Comparison of ENCODE assay signal across 17 mouse cellular contexts in the genomic region with DNA sequence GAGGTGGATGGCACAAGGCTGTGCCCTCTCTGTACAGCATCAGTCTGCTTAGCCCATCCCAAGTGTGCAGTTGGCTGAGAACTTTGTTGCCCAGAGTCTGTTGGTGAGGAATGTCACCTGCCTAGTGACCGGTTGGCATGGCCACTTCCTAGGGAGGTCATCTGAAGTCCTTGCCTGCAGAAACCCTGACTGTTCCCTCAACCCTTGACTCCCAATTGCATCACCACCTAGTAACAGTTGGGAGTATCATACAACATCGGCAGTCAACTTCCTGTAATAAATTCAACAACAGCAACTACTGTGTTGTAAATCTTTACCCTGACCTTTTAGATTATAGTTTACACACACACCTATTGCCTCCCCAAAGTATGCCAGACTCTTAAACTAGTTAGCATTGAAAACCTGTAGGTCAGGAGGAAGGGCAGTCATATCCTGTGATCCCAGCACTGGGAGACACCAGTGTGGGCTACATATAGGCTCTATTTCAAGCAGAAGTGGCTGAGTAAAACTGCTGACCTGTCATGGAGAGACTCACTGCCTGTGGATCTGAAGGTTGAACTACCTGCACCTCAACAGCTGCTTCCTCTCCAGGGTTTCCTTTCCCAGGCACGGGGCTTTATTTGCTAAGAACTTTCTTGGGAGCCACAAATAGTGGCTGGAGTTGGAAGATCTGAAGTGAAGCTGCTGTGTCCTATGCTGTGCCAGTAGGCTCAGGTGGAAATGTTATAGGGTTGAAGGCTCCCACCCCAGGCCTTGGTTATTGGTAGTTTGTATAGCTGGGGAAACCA. TPM values are rescaled to one million over a fixed set of nuclear protein-coding genes. Genes with fewer than 3 reads are reported as not detected.
DNase-seq lines count a peak whose midpoint lies in the region; ATAC-seq and TF ChIP-seq lines count a peak whose summit lies in the region.
"Had no signal": no experiment of that assay in that cellular context is flagged by ENCODE, and none has a peak within 500 bp of the region (broad histone marks: within the 10 kb centered on the region; RNA-seq: fewer than 3 reads in every experiment).

No protein-coding gene starts in this region.

- no peak overlapping the region for H3K9ac ChIP-seq in liver, adult 2 months (ENCODE audit: low read depth, low read length)
- no peak overlapping the region for H3K9ac ChIP-seq in liver, embryonic 11.5 days (ENCODE audit: low read depth, low read length)
- H3K9ac ChIP-seq in intestine, embryonic 15.5 days, result no peak overlapping the region
- H3K9ac ChIP-seq in liver, postnatal 0 days (replicated peaks), result no peak overlapping the region
- H3K9ac ChIP-seq: forebrain, embryonic 13.5 days; limb, embryonic 15.5 days had no signal

- no peak for TF ChIP-seq POLR2A in liver, adult 2 months (IDR thresholded peaks at IDR 0.05; ENCODE audit: extremely low read depth, insufficient read depth, low read length)

- DNase-seq in liver, adult 2 months (ENCODE audit: extremely low read depth, low read depth, low spot score), result peak; percentile 54
- no peak for DNase-seq in liver, embryonic 11.5 days (ENCODE audit: low spot score)
- DNase-seq in adipocyte (ENCODE audit: low spot score), result peak; percentile 29
- no peak for DNase-seq in liver, postnatal 0 days
- no peak for DNase-seq in adrenal gland, adult 2 months
- DNase-seq in kidney, postnatal 10 days, result no peak
- DNase-seq: cerebellum, postnatal 10 days; heart, postnatal 36 days; kidney, adult 18-20 months; kidney, postnatal 36 days; right cerebral cortex, postnatal 25 days; thymus, postnatal 36 days had no signal

- H3K27me3 ChIP-seq in liver, adult 2 months (ENCODE audit: control insufficient read depth, insufficient read depth, low read length), result no peaks in the 10 kb centered on the region
- H3K27me3 ChIP-seq in liver, embryonic 11.5 days (replicated peaks; ENCODE audit: control insufficient read depth, insufficient read depth, low read length), result no peaks in the 10 kb centered on the region
- H3K27me3 ChIP-seq in intestine, embryonic 15.5 days (replicated peaks), result no peaks in the 10 kb centered on the region
- no peaks in the 10 kb centered on the region for H3K27me3 ChIP-seq in liver, postnatal 0 days (ENCODE audit: insufficient read depth, low read length)
- H3K27me3 ChIP-seq: forebrain, embryonic 13.5 days; limb, embryonic 15.5 days had no signal

- no peak for TF ChIP-seq CTCF in liver, adult 2 months (IDR thresholded peaks at IDR 0.05; ENCODE audit: low read depth, low read length)
- TF ChIP-seq CTCF in liver, postnatal 0 days (IDR thresholded peaks at IDR 0.05; ENCODE audit: low read depth), result no peak

- 22% methylated on average over 3 of the region's 3 CpGs for WGBS in liver, adult 2 months
- 71% methylated on average over 3 of the region's 3 CpGs for WGBS in liver, embryonic 11.5 days
- WGBS in intestine, embryonic 15.5 days, result 58% methylated on average over 3 of the region's 3 CpGs
- 47% methylated on average over 3 of the region's 3 CpGs for WGBS in liver, postnatal 0 days (ENCODE audit: insufficient replicate concordance)

- H3K9me3 ChIP-seq in liver, embryonic 11.5 days (ENCODE audit: control insufficient read depth, low read length), result no peaks in the 10 kb centered on the region
- no peaks in the 10 kb centered on the region for H3K9me3 ChIP-seq in intestine, embryonic 15.5 days
- no peaks in the 10 kb centered on the region for H3K9me3 ChIP-seq in liver, postnatal 0 days (ENCODE audit: low read length)
- H3K9me3 ChIP-seq: forebrain, embryonic 13.5 days; limb, embryonic 15.5 days; midbrain, embryonic 10.5 days had no signal

- no peak overlapping the region for H3K4me3 ChIP-seq in liver, adult 2 months (ENCODE audit: insufficient read depth, low read depth, low read length)
- H3K4me3 ChIP-seq in liver, embryonic 11.5 days (ENCODE audit: low read depth, low read length), result no peak overlapping the region
- H3K4me3 ChIP-seq in intestine, embryonic 15.5 days (replicated peaks), result no peak overlapping the region
- no peak overlapping the region for H3K4me3 ChIP-seq in liver, postnatal 0 days (ENCODE audit: low read depth, low read length)
- H3K4me3 ChIP-seq: forebrain, embryonic 13.5 days; limb, embryonic 15.5 days; midbrain, embryonic 10.5 days had no signal

- no peak for TF ChIP-seq EP300 in liver, postnatal 0 days (IDR thresholded peaks at IDR 0.05; ENCODE audit: low read depth)

- H3K36me3 ChIP-seq in liver, adult 2 months (ENCODE audit: control insufficient read depth, insufficient read depth, low read length), result peaks cover 25% of the 10 kb centered on the region
- peaks cover 38% of the 10 kb centered on the region for H3K36me3 ChIP-seq in liver, embryonic 11.5 days (ENCODE audit: control insufficient read depth, insufficient read depth, low read length)
- peaks cover 12% of the 10 kb centered on the region; the same call in 1 of the 2 replicates for H3K36me3 ChIP-seq in intestine, embryonic 15.5 days
- peaks cover 52% of the 10 kb centered on the region for H3K36me3 ChIP-seq in liver, postnatal 0 days (replicated peaks; ENCODE audit: insufficient read depth, low read length)

- ATAC-seq in liver, embryonic 11.5 days (replicated peaks; ENCODE audit: low FRiP score), result no peak
- peak; percentile 26; the same call in 1 of the 2 replicates for ATAC-seq in intestine, embryonic 15.5 days
- ATAC-seq in liver, postnatal 0 days, result 0 out of 2 replicates have a peak, but pooled peaks have one; percentile 26
- ATAC-seq: forebrain, embryonic 13.5 days had no signal

- no peaks in the 10 kb centered on the region for H3K4me1 ChIP-seq in liver, adult 2 months (ENCODE audit: control insufficient read depth, insufficient read depth, low read length)
- peaks cover 8% of the 10 kb centered on the region for H3K4me1 ChIP-seq in liver, embryonic 11.5 days (replicated peaks; ENCODE audit: control insufficient read depth, insufficient read depth, low read length)
- no peaks in the 10 kb centered on the region for H3K4me1 ChIP-seq in intestine, embryonic 15.5 days (replicated peaks)
- H3K4me1 ChIP-seq in liver, postnatal 0 days (ENCODE audit: insufficient read depth), result peaks cover 11% of the 10 kb centered on the region; the same call in 1 of the 2 replicates

- H3K4me2 ChIP-seq in liver, embryonic 11.5 days, result no peak overlapping the region
- H3K4me2 ChIP-seq in intestine, embryonic 15.5 days (replicated peaks), result no peak overlapping the region
- H3K4me2 ChIP-seq in liver, postnatal 0 days (ENCODE audit: low read depth, low read length), result no peak overlapping the region
- H3K4me2 ChIP-seq: forebrain, embryonic 13.5 days; heart, embryonic 11.5 days; limb, embryonic 15.5 days had no signal

- H3K79me2 ChIP-seq in liver, adult 2 months (ENCODE audit: control insufficient read depth, insufficient read depth, low read length), result no peaks in the 10 kb centered on the region

- no peak overlapping the region for H3K27ac ChIP-seq in liver, adult 2 months (replicated peaks; ENCODE audit: insufficient read depth, low read depth, low read length)
- no peak overlapping the region for H3K27ac ChIP-seq in liver, embryonic 11.5 days (ENCODE audit: low read depth, low read length)
- H3K27ac ChIP-seq in intestine, embryonic 15.5 days, result no peak overlapping the region
- H3K27ac ChIP-seq in liver, postnatal 0 days (ENCODE audit: low read depth), result peak overlapping the region; percentile 52; the same call in 1 of the 2 replicates
- H3K27ac ChIP-seq: forebrain, embryonic 13.5 days; limb, embryonic 15.5 days; midbrain, embryonic 10.5 days had no signal

RNA-seq across cellular contexts. Expression of gene Odc1, which starts 6.8 kb away (rescaled TPM):
- 114 and 122 TPM in 2 replicates for total RNA-seq in liver, adult 2 months (2014; rRNA removed)
- 40.9 and 44.1 TPM in 2 replicates for polyA plus RNA-seq in liver, adult 2 months (2012; rRNA removed)
- polyA plus RNA-seq in liver, embryonic 11.5 days (2014; fragmentation: Nextera tagmentation; extraction: Ambion mirVana), result 446 and 497 TPM in 2 replicates
- 203 and 216 TPM in 2 replicates for polyA plus RNA-seq in intestine, embryonic 15.5 days (2015; fragmentation: Nextera tagmentation; extraction: Ambion mirVana)
- polyA plus RNA-seq in liver, postnatal 0 days (2015; fragmentation: Nextera tagmentation; extraction: Ambion mirVana), result 158 and 161 TPM in 2 replicates
- total RNA-seq in adrenal gland, adult 2 months (2021), result 100 to 1,000 TPM; 348 to 514 TPM
- 52.6 and 66.4 TPM in 2 replicates for polyA plus RNA-seq in adrenal gland, adult 2 months (2012; rRNA removed)

Comparison
In these comparisons a context has a peak if more than half of its experiments do, and no peak if none do; other contexts are left out.
1. DNase-seq: peak in liver, adult 2 months (single experiment) and adipocyte (single experiment); none in liver, embryonic 11.5 days (single experiment), liver, postnatal 0 days (single experiment), adrenal gland, adult 2 months (single experiment) and kidney, postnatal 10 days (single experiment).